Mouse (Mus musculus) liver, embryonic 14.5 days (tissue): ENCODE measurements around the gene Il10rb. TPM values are rescaled to one million over a fixed set of nuclear protein-coding genes. Genes with fewer than 3 reads are reported as not detected.

Source experiments
- ATAC-seq: fragments of 200-750 bp; cut with Nextera tagmentation; 2 replicates; pipeline ENCODE4 v1.8.0; 2017; ENCODE audit warnings: moderate number of reproducible peaks, mild to moderate bottlenecking, moderate library complexity; ENCODE audit not compliant: insufficient read depth
- DNase-seq, 3 experiments: peaks; one replicate each; pipeline ENCODE4 v3.0.0-alpha.2; 2012 to 2013; ENCODE audit warnings: low read depth in 3 of 3, low spot score in 3 of 3
- H3K27ac ChIP-seq: fragments of 300-500 bp; sonication (generic); 2 replicates; pipeline ENCODE4 v1.5.1; 2014; ENCODE audit warnings: moderate library complexity, mild to moderate bottlenecking, control low read depth, inconsistent platforms
- H3K27me3 ChIP-seq: fragments of 300-500 bp; sonication (generic); 2 replicates; pipeline ENCODE4 v1.6.1; 2014; ENCODE audit warnings: mild to moderate bottlenecking, low read length, moderate library complexity; ENCODE audit not compliant: control insufficient read depth, insufficient read depth
- H3K36me3 ChIP-seq: fragments of 300-500 bp; sonication (generic); replicated peaks from 2 replicates; pipeline ENCODE4 v1.6.1; 2014; ENCODE audit warnings: low read depth; ENCODE audit not compliant: control insufficient read depth, insufficient read depth
- H3K4me1 ChIP-seq, 2 experiments: fragments of 200-500 bp in 1 of 2; fragments of 300-500 bp in 1 of 2; sonication (generic) in 1 of 2; replicated peaks; 2 replicates each; pipeline ENCODE4 v1.6.1; 2012 to 2014; ENCODE audit warnings: antibody characterized with exemption in 1 of 2, inconsistent platforms in 1 of 2, low read length in 1 of 2; ENCODE audit not compliant: control insufficient read depth in 2 of 2, insufficient read depth in 2 of 2
- H3K4me2 ChIP-seq: fragments of 300-500 bp; sonication (generic); 2 replicates; pipeline ENCODE4 v1.6.1; 2014; ENCODE audit warnings: low read depth, mild to moderate bottlenecking, control low read depth, moderate library complexity
- H3K4me3 ChIP-seq, 2 experiments: fragments of 200-500 bp in 1 of 2; fragments of 300-500 bp in 1 of 2; sonication (generic) in 1 of 2; 2 replicates each; pipeline ENCODE4 v1.5.1; 2012 to 2014; ENCODE audit warnings: low read depth in 2 of 2, low read length in 2 of 2, mild to moderate bottlenecking in 2 of 2, control low read depth in 1 of 2, inconsistent platforms in 1 of 2, moderate library complexity in 1 of 2; ENCODE audit not compliant: insufficient read depth in 1 of 2
- H3K9ac ChIP-seq: fragments of 300-500 bp; sonication (generic); replicated peaks from 2 replicates; pipeline ENCODE4 v1.6.1; 2014; ENCODE audit warnings: mild to moderate bottlenecking, control low read depth, moderate library complexity
- H3K9me3 ChIP-seq: fragments of 300-500 bp; sonication (generic); 2 replicates; pipeline ENCODE4 v1.6.1; 2016; ENCODE audit warnings: low read length, mixed read lengths; ENCODE audit not compliant: control insufficient read depth
- CTCF ChIP-seq: IDR thresholded peaks from 2 replicates; pipeline ENCODE4 v1.5.1; 2016; ENCODE audit warnings: antibody characterized with exemption, low read depth, control low read depth
- EP300 ChIP-seq: IDR thresholded peaks from 2 replicates; pipeline ENCODE4 v1.6.1; 2016; ENCODE audit warnings: antibody characterized with exemption, low read depth
- WGBS: fragments of 180-500 bp; shearing (Covaris S2); extraction: QIAGEN DNeasy Blood & Tissue Kit; methylation state at CpG from one replicate; pipeline ENCODE4 v1.1.7; 2014; ENCODE audit not compliant: insufficient replicate concordance; 5-methylcytosine and 5-hydroxymethylcytosine counted together
- polyA plus RNA-seq, 2 experiments: library from polyadenylated mRNA; depleted of rRNA in 1 of 2; stranded (reverse) in 1 of 2; unstranded in 1 of 2; fragments of >200 nt; fragmentation: Nextera tagmentation in 1 of 2; extraction: Ambion mirVana in 1 of 2; gene quantifications; 2 replicates each; pipeline versions ENCODE4 v1.2.1 to v1.2.3; 2012 to 2014

Gene Il10rb
- polyA plus RNA-seq, 2 experiments = 12.4 to 24.9 TPM

DNA sequence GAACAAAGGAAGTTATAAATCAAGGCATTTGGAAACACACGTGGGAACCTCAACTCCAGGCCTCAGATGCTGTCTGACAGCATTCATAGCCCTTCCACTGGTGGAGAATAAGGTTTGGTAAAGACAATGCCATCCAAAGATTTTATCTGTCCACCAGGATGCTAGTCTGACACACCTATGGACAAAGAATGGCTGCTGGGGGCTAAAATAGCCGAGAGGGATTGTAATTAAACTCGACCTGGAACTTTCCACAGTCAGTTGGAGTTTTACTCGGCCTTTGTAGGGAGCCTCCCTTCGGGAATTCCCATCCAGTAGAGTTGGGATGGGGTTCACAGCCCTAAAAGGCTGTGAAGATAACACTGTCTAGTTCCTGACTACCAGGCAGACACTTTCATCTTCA, 21.5 kb downstream of the Il10rb start:
- Histone ChIP-seq H3K4me2 (no peak overlapping the region), H3K9ac (no peak overlapping the region), H3K27ac (no peak overlapping the region), H3K9me3 (no peaks in the 10 kb centered on the region), H3K4me1 (0 out of 4 replicates have a peak, but pooled peaks cover 0 to 2% of the 10 kb centered on the region in 2 experiments), H3K27me3 (no peaks in the 10 kb centered on the region), H3K4me3 (no peak overlapping the region), H3K36me3 (peaks cover 25% of the 10 kb centered on the region)
- TF ChIP-seq CTCF = no peak
- no peak for TF ChIP-seq EP300
- WGBS = 63% methylated on average over 5 of the region's 5 CpGs
- DNase-seq = no peak
- ATAC-seq = no peak

DNA sequence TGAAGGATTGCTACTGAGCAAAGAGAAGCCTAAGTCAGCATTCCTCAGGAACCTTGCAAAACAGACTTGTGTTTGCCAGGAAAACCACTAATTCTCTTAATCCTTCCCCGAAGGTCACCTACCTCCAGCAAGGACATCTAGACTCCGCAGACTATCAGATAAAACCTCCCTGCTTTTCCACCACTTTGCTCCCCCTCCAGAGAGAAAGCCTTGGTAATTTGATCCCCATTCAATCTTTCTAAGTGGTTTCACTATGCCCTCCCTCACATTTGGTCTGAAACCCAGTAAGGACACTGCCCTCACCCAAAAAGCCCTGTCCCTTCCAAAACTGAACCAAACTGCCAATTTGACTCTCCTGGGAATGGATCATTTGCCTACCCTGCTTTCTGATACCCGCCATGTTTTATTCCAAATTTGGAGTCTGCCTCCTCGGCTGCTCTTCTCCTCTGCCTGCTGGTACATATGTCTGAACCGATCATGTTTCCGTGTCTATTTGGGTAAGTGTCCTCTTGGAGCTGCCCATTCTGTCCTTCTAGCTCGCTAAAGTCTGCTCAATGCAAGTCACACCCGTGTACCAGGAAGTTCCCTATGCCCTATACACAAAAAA, 22.4 kb downstream of the Il10rb start:
- Histone ChIP-seq H3K4me3 (no peak overlapping the region), H3K36me3 (peaks cover 22% of the 10 kb centered on the region), H3K27ac (no peak overlapping the region), H3K27me3 (no peaks in the 10 kb centered on the region), H3K4me1 (peaks cover 7 to 11% of the 10 kb centered on the region in 2 experiments), H3K9ac (no peak overlapping the region), H3K9me3 (no peaks in the 10 kb centered on the region), H3K4me2 (no peak overlapping the region)
- DNase-seq = no peak
- 76% methylated on average over 8 of the region's 8 CpGs for WGBS
- TF ChIP-seq CTCF = no peak
- TF ChIP-seq EP300 = no peak
- no peak for ATAC-seq

DNA sequence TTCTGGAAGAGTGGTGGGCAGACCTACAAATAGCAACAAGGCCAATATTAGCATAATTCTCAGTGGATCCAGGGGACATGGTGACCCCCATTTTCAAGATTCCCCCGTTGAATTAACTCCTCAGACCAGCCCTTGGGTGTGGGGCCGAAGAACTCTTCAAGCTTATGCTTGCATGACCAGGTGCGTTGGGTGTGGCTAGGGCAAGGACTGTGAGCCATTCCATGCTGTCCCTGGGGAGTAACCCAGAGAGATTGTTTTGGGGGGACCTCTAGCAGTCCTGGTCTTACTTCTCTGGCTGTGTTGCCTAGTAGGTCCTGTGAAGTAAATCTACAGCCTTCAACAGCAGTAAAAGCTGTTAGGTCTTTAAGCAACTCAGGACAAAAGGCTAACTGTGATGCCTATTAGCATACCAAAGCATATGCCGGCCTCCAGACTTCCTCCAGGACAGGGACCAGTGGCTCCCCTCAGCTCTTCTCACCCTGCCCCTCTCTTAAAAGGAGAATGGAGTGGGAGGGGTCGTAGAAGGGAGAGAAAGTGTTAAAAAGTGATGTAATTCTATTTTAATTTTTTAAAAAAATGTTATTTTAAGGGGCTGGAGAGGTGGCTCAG, 26.9 kb downstream of the Il10rb start:
- 63% methylated on average over 5 of the region's 5 CpGs for WGBS
- ATAC-seq = no peak
- Histone ChIP-seq H3K9ac (peak overlapping the region; percentile 27; the same call in 1 of the 2 replicates), H3K27ac (peak overlapping the region; percentile 51), H3K9me3 (no peaks in the 10 kb centered on the region), H3K4me3 (no peak overlapping the region), H3K27me3 (no peaks in the 10 kb centered on the region), H3K4me1 (peaks cover 21 to 29% of the 10 kb centered on the region in 2 experiments), H3K4me2 (peak overlapping the region; percentile 9; the same call in 1 of the 2 replicates), H3K36me3 (no peaks in the 10 kb centered on the region)
- DNase-seq = no peak
- TF ChIP-seq CTCF (no peak), EP300 (no peak)

DNA sequence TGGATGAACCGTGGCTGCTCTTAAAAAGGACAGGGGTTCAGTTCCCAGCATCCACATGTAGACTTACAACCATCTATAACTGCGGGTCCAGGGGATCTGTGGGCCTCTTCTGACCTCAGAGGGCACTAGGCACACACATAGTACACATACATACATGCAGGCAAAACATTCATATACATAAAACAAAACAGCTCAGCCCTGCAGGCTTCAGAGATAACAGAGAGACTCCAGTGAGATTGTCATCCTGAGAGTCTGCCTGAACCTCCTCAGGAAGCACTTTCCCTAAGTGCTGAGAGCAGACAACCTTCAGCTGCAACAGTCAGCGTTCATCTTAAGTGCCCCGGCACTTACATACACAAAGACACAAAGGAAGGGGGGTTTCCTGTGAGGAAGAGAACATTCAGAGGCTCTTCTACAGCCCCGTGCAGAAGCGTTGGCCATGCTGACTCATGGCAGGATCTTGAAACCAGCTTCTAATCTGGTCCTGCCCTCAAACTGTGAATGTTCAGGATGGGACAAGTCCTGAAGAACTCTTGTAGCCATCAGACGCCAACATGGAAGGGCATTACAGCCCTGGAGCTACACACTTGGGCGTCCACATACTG, 27.5 kb downstream of the Il10rb start:
- TF ChIP-seq CTCF = no peak
- DNase-seq = no peak
- Histone ChIP-seq H3K36me3 (no peaks in the 10 kb centered on the region), H3K9me3 (no peaks in the 10 kb centered on the region), H3K4me1 (peaks cover 24 to 33% of the 10 kb centered on the region in 2 experiments), H3K4me3 (no peak overlapping the region), H3K4me2 (peak overlapping the region; percentile 9; the same call in 1 of the 2 replicates), H3K27me3 (no peaks in the 10 kb centered on the region), H3K27ac (peak overlapping the region; percentile 51), H3K9ac (peak overlapping the region; percentile 27; the same call in 1 of the 2 replicates)
- 23% methylated on average over 8 of the region's 8 CpGs for WGBS
- ATAC-seq = peak; percentile 71

DNA sequence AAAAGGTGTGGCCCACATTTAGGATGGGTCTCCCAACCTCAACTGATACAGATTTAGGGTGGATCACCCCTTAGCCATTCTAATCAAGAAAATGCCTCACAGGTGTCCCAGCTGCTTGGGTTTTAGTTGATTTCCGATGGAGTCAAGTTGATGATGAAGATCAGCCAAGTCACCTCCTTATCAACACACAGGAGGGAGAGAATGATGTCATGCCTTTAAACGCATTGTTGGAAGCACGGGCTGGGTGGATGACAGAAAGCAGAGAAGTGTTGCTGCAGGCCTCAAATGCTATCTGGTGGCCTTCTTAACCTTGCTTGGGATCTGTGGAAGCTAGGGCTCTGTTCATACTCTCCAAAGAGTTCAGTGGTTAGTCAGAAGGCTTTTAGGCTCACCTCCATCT, 28.2 kb downstream of the Il10rb start:
- TF ChIP-seq EP300 = no peak
- no peak for TF ChIP-seq CTCF
- Histone ChIP-seq H3K4me1 (peaks cover 24 to 40% of the 10 kb centered on the region in 2 experiments), H3K4me3 (no peak overlapping the region), H3K27ac (peak overlapping the region; percentile 51; the same call in 1 of the 2 replicates), H3K36me3 (no peaks in the 10 kb centered on the region), H3K4me2 (no peak overlapping the region), H3K9me3 (no peaks in the 10 kb centered on the region), H3K27me3 (no peaks in the 10 kb centered on the region), H3K9ac (no peak overlapping the region; the same call in 1 of the 2 replicates)
- DNase-seq (no peak), ATAC-seq (no peak)
- WGBS = 43% methylated on average over 3 of the region's 3 CpGs
